Mouse (Mus musculus) spleen, adult 2 months (tissue): ENCODE results near the gene Rab25.

ENCODE experiments used
- CTCF ChIP-seq: fragments of 200-500 bp; IDR thresholded peaks from 2 replicates; pipeline ENCODE4 v1.5.1; 2011; ENCODE audit warnings: mild to moderate bottlenecking, inconsistent platforms; ENCODE audit not compliant: insufficient read depth, insufficient read length, insufficient replicate concordance; ENCODE audit errors: extremely low read depth
- POLR2A ChIP-seq: fragments of 200-500 bp; IDR thresholded peaks from 2 replicates; pipeline ENCODE4 v1.6.1; 2011; ENCODE audit warnings: low read depth, low read length, inconsistent platforms

GRCm38 (mm10) chr3:88542486-88542885 is 5.6 kb downstream of the Rab25 start:
- TF ChIP-seq CTCF (no peak), POLR2A (no peak)
